Mouse (Mus musculus) Muller cell, postnatal 12 days (primary cell): ENCODE measurements around the gene Eif2ak1.
"Not testable (repeated sequence)": the region's sequence is repeated elsewhere in the genome, so short reads cannot be mapped to it uniquely, and the experiment has no call there.

Experiments used
- DNase-seq: peaks from one replicate; pipeline ENCODE4 v3.0.0-alpha.2; 2015; ENCODE audit errors: inconsistent ontology term

Eif2ak1 gene

GRCm38 (mm10) chr5:143817116-143817930, at the start of gene Eif2ak1:
Gene Eif2ak1 (plus strand): TSS chr5:143817788.
- DNase-seq: peak; percentile 98

GRCm38 (mm10) chr5:143781951-143782350, 35.6 kb upstream of the Eif2ak1 start:
- DNase-seq: no peak

GRCm38 (mm10) chr5:143785391-143785790, 32.2 kb upstream of the Eif2ak1 start:
- no peak for DNase-seq

- DNase-seq: not testable (repeated sequence)
Observed at GRCm38 (mm10) chr5:143801216-143801615, 16.4 kb upstream of the Eif2ak1 start.

- DNase-seq: no peak
Observed at GRCm38 (mm10) chr5:143804056-143804765, 13.4 kb upstream of the Eif2ak1 start.

- DNase-seq: no peak
Observed at GRCm38 (mm10) chr5:143807268-143807667, 10.3 kb upstream of the Eif2ak1 start.

- no peak for DNase-seq
Observed at GRCm38 (mm10) chr5:143809421-143810090, 8.0 kb upstream of the Eif2ak1 start.

GRCm38 (mm10) chr5:143811653-143812052, 5.9 kb upstream of the Eif2ak1 start:
- no peak for DNase-seq

- no peak for DNase-seq
Observed at GRCm38 (mm10) chr5:143814626-143815025, 3.0 kb upstream of the Eif2ak1 start.

- no peak for DNase-seq
Observed at GRCm38 (mm10) chr5:143817931-143818311, 333 bp downstream of the Eif2ak1 start.

- no peak for DNase-seq
Observed at GRCm38 (mm10) chr5:143818461-143818860, 873 bp downstream of the Eif2ak1 start.

- DNase-seq: no peak
Observed at GRCm38 (mm10) chr5:143818949-143819348, 1.4 kb downstream of the Eif2ak1 start.

- no peak for DNase-seq
Observed at GRCm38 (mm10) chr5:143819906-143820660, 2.5 kb downstream of the Eif2ak1 start.

GRCm38 (mm10) chr5:143820820-143821219, 3.2 kb downstream of the Eif2ak1 start:
- no peak for DNase-seq

GRCm38 (mm10) chr5:143871547-143872169, 54.1 kb downstream of the Eif2ak1 start:
- DNase-seq: no peak

- no peak for DNase-seq
Observed at GRCm38 (mm10) chr5:143874571-143874970, 57.0 kb downstream of the Eif2ak1 start.

- DNase-seq: no peak
Observed at GRCm38 (mm10) chr5:143885274-143885673, 67.7 kb downstream of the Eif2ak1 start.

- no peak for DNase-seq
Observed at GRCm38 (mm10) chr5:143890741-143891140, 73.2 kb downstream of the Eif2ak1 start.

GRCm38 (mm10) chr5:143892255-143892886, 74.8 kb downstream of the Eif2ak1 start:
- no peak for DNase-seq

GRCm38 (mm10) chr5:143893396-143893795, 75.8 kb downstream of the Eif2ak1 start:
- DNase-seq: no peak
